In the genomic region with DNA sequence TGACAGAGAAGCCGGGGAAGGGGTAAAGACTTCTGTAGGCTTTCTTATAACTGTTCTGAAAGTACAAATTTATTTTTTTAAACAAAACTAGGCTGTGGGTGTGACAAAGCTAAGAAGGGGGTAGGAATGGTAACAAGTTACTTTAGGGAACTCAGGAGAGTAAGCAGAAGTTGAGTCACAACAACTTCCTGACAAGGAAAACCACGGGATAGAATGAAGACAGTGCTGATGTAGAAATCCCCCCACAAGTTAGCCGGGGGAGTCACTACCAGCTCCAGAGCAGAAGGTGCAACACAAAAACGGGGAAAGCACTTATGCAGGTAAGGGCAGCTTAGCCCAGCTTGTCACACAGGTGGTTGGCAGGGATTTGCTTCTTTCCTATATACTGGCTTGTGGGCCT, we compare ENCODE assay signal across 28 mouse cellular contexts.
"Had no signal": no experiment of that assay in that cellular context is flagged by ENCODE, and none has a peak within 500 bp of the region (broad histone marks: within the 10 kb centered on the region; RNA-seq: fewer than 3 reads in every experiment).

No protein-coding gene starts in this region.

- H3K4me1 ChIP-seq: heart, embryonic 15.5 days; hindbrain, embryonic 10.5 days; hindbrain, embryonic 12.5 days; liver, embryonic 13.5 days had no signal

- H3K27ac ChIP-seq: gastrocnemius, adult 2 months; heart, embryonic 13.5 days; heart, embryonic 15.5 days; hindbrain, embryonic 10.5 days; hindbrain, embryonic 12.5 days; hindbrain, embryonic 14.5 days; kidney, embryonic 15.5 days; kidney, postnatal 0 days; limb, embryonic 13.5 days; limb, embryonic 15.5 days; liver, embryonic 13.5 days had no signal

- H3K4me2 ChIP-seq: heart, embryonic 11.5 days; heart, embryonic 13.5 days; heart, embryonic 15.5 days; hindbrain, embryonic 12.5 days; hindbrain, embryonic 14.5 days; kidney, embryonic 15.5 days; limb, embryonic 13.5 days; limb, embryonic 15.5 days; liver, embryonic 11.5 days; liver, embryonic 13.5 days had no signal

- H3K4me3 ChIP-seq: gastrocnemius, adult 2 months; heart, embryonic 13.5 days; heart, embryonic 15.5 days; hindbrain, embryonic 10.5 days; hindbrain, embryonic 12.5 days; kidney, embryonic 15.5 days; limb, embryonic 13.5 days; limb, embryonic 15.5 days; liver, embryonic 13.5 days had no signal

- DNase-seq: gastrocnemius, adult 2 months; gastrocnemius, postnatal 10 days; gastrocnemius, postnatal 25 days; heart, adult 11 months; heart, postnatal 14 days; heart, postnatal 4 days; kidney, adult 11 months; kidney, adult 2 months; kidney, adult 9 months; kidney, postnatal 25 days; kidney, postnatal 4 days; layer of hippocampus, adult 9-11 months; layer of hippocampus, postnatal 36 days; left cerebral cortex, postnatal 4 days; liver, embryonic 13.5 days had no signal

- H3K9me3 ChIP-seq: heart, embryonic 13.5 days; heart, embryonic 15.5 days; hindbrain, embryonic 10.5 days; hindbrain, embryonic 12.5 days; kidney, embryonic 15.5 days; limb, embryonic 13.5 days; limb, embryonic 15.5 days; liver, embryonic 13.5 days had no signal

- ATAC-seq: hindbrain, embryonic 16.5 days; intestine, embryonic 16.5 days had no signal

- H3K27me3 ChIP-seq: heart, embryonic 13.5 days; heart, embryonic 15.5 days; hindbrain, embryonic 12.5 days; kidney, embryonic 15.5 days; limb, embryonic 13.5 days; limb, embryonic 15.5 days; liver, embryonic 13.5 days had no signal

- H3K9ac ChIP-seq: heart, embryonic 13.5 days; heart, embryonic 15.5 days; hindbrain, embryonic 12.5 days; hindbrain, embryonic 14.5 days; kidney, embryonic 15.5 days; limb, embryonic 13.5 days; limb, embryonic 15.5 days; liver, embryonic 13.5 days had no signal
